Mouse (Mus musculus) testis, adult 2 months (tissue): ENCODE results near the gene Zbtb16.

Experiments used
- CTCF ChIP-seq: fragments of 200-500 bp; IDR thresholded peaks from 2 replicates; pipeline ENCODE4 v1.5.1; 2012; ENCODE audit warnings: low read depth, mild to moderate bottlenecking, inconsistent platforms, low read length, moderate library complexity; ENCODE audit not compliant: control insufficient read depth, insufficient read depth, insufficient replicate concordance
- POLR2A ChIP-seq: fragments of 200-500 bp; IDR thresholded peaks from 2 replicates; pipeline ENCODE4 v1.6.1; 2012; ENCODE audit warnings: low read depth, mild to moderate bottlenecking, inconsistent platforms, low read length, moderate library complexity; ENCODE audit not compliant: control insufficient read depth

- TF ChIP-seq POLR2A = no peak
- TF ChIP-seq CTCF = no peak
Observed at GRCm38 (mm10) chr9:48748761-48749160, 87.3 kb downstream of the Zbtb16 start.
